Mouse (Mus musculus) hindbrain, postnatal 0 days (tissue): ENCODE measurements around the gene Lbx1. TPM values are rescaled to one million over a fixed set of nuclear protein-coding genes. Genes with fewer than 3 reads are reported as not detected.
A peak's percentile ranks its signal among the peaks of the same experiment; 100 is the strongest.

ENCODE experiments used
- ATAC-seq: fragments of 200-750 bp; cut with Nextera tagmentation; 2 replicates; pipeline ENCODE4 v1.8.0; 2017; ENCODE audit warnings: mild to moderate bottlenecking, moderate TSS enrichment, moderate library complexity
- DNase-seq: peaks from one replicate; pipeline ENCODE4 v3.0.0-alpha.2; 2015; ENCODE audit warnings: low spot score
- H3K27ac ChIP-seq: fragments of 300-500 bp; sonication (generic); 2 replicates; pipeline ENCODE4 v1.5.1; 2014; ENCODE audit warnings: mild to moderate bottlenecking
- H3K27me3 ChIP-seq: fragments of 300-500 bp; sonication (generic); 2 replicates; pipeline ENCODE4 v1.6.1; 2014; ENCODE audit warnings: low read length, mixed read lengths; ENCODE audit not compliant: insufficient read depth
- H3K36me3 ChIP-seq: fragments of 300-500 bp; sonication (generic); 2 replicates; pipeline ENCODE4 v1.6.1; 2014; ENCODE audit warnings: low read length, mixed read lengths; ENCODE audit not compliant: insufficient read depth
- H3K4me1 ChIP-seq: fragments of 300-500 bp; sonication (generic); 2 replicates; pipeline ENCODE4 v1.6.1; 2014; ENCODE audit warnings: antibody characterized with exemption, low read length, mixed read lengths; ENCODE audit not compliant: insufficient read depth
- H3K4me2 ChIP-seq: fragments of 300-500 bp; sonication (generic); 2 replicates; pipeline ENCODE4 v1.6.1; 2014; ENCODE audit warnings: low read depth, mild to moderate bottlenecking, low read length, moderate library complexity, mixed read lengths
- H3K4me3 ChIP-seq: fragments of 300-500 bp; sonication (generic); 2 replicates; pipeline ENCODE4 v1.5.1; 2014; ENCODE audit warnings: low read length
- H3K9ac ChIP-seq: fragments of 300-500 bp; sonication (generic); replicated peaks from 2 replicates; pipeline ENCODE4 v1.6.1; 2014; ENCODE audit warnings: mild to moderate bottlenecking, low read length, moderate library complexity, mixed read lengths
- H3K9me3 ChIP-seq: fragments of 300-500 bp; sonication (generic); 2 replicates; pipeline ENCODE4 v1.6.1; 2016; ENCODE audit warnings: low read length, mixed read lengths
- CTCF ChIP-seq: IDR thresholded peaks from 2 replicates; pipeline ENCODE4 v1.5.1; 2016; ENCODE audit warnings: antibody characterized with exemption, control low read depth, low read depth
- WGBS: fragments of 180-500 bp; shearing (Covaris S2); extraction: QIAGEN DNeasy Blood & Tissue Kit; methylation state at CpG from one replicate; pipeline ENCODE4 v1.1.7; 2014; 5-methylcytosine and 5-hydroxymethylcytosine counted together
- polyA plus RNA-seq: library from polyadenylated mRNA; unstranded; fragments of >200 nt; fragmentation: Nextera tagmentation; extraction: Ambion mirVana; gene quantifications from 2 replicates; pipeline ENCODE4 v1.2.1, GENCODE M21; 2015
- total RNA-seq: library from RNA; depleted of rRNA; stranded (reverse); fragments of >200 nt; gene quantifications from 2 replicates; pipeline ENCODE4 v1.2.3, GENCODE M21; 2014

Lbx1 gene
- total and polyA plus RNA-seq, 2 experiments from 2014 or later = 9.2 to 27.0 TPM

GRCm38 (mm10) chr19:45230848-45231382 is 4.7 kb downstream of the Lbx1 start:
- under 1% methylated on average over 31 of the region's 51 CpGs for whole genome bisulfite sequencing
- Histone ChIP-seq H3K9me3 (no peaks in the 10 kb centered on the region), H3K36me3 (no peaks in the 10 kb centered on the region), H3K4me2 (peak overlapping the region; percentile 49), H3K4me3 (peak overlapping the region; percentile 39), H3K27ac (peak overlapping the region; percentile 80), H3K9ac (peak overlapping the region; percentile 43), H3K27me3 (peaks cover 69% of the 10 kb centered on the region), H3K4me1 (no peaks in the 10 kb centered on the region)
- ATAC-seq (no peak), DNase-seq (no peak)
- TF ChIP-seq CTCF = no peak

DNA sequence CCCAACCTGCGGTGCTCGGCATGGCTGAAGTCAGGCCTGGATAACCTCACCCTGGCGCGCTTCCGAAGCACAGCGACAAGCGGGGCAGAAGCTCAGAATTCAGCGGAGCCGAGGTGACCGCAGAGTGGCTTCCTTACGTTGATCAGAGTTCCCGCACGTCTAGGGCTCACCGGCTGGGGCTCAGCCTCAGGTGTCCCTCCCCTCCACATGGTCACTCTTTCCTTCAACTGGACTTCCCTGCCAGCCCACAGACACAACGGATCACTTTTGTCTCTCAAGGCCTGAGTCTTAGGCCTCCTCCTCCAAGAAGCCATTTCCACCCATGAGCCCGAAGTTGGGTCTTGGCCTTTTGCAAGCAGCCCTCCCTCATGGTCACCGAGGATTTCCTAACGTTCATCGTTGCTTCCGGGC is 5.4 kb downstream of the Lbx1 start:
- WGBS = 2% methylated on average over 20 of the region's 20 CpGs
- DNase-seq = no peak
- Histone ChIP-seq H3K4me2 (peak overlapping the region; percentile 27; the same call in 1 of the 2 replicates), H3K9me3 (no peaks in the 10 kb centered on the region), H3K4me3 (no peak overlapping the region), H3K9ac (no peak overlapping the region), H3K27ac (peak overlapping the region; percentile 48; the same call in 1 of the 2 replicates), H3K4me1 (no peaks in the 10 kb centered on the region), H3K36me3 (no peaks in the 10 kb centered on the region), H3K27me3 (peaks cover 73% of the 10 kb centered on the region)
- ATAC-seq = no peak
- TF ChIP-seq CTCF = no peak

GRCm38 (mm10) chr19:45229378-45230135 is 6.1 kb downstream of the Lbx1 start:
- Histone ChIP-seq H3K4me1 (no peaks in the 10 kb centered on the region), H3K9me3 (no peaks in the 10 kb centered on the region), H3K27ac (peak overlapping the region; percentile 48; the same call in 1 of the 2 replicates), H3K36me3 (no peaks in the 10 kb centered on the region), H3K9ac (0 out of 2 replicates have a peak overlapping the region, but pooled peaks have one; percentile 3), H3K4me3 (peak overlapping the region; percentile 1; the same call in 1 of the 2 replicates), H3K4me2 (peak overlapping the region; percentile 27), H3K27me3 (peaks cover 73% of the 10 kb centered on the region)
- ATAC-seq = no peak
- DNase-seq = no peak
- 4% methylated on average over 33 of the region's 33 CpGs for WGBS
- no peak for TF ChIP-seq CTCF

- 12% methylated on average over 4 of the region's 4 CpGs for WGBS
- no peak overlapping the region for H3K27ac ChIP-seq
- no peaks in the 10 kb centered on the region for H3K36me3 ChIP-seq
- DNase-seq (no peak), ATAC-seq (no peak)
- no peak overlapping the region for H3K4me3 ChIP-seq
- peak overlapping the region; percentile 27 for H3K4me2 ChIP-seq
- H3K9ac ChIP-seq = no peak overlapping the region
- H3K4me1 ChIP-seq = no peaks in the 10 kb centered on the region
- peaks cover 75% of the 10 kb centered on the region for H3K27me3 ChIP-seq
- TF ChIP-seq CTCF = no peak
- H3K9me3 ChIP-seq = no peaks in the 10 kb centered on the region
Observed at GRCm38 (mm10) chr19:45228781-45229180, 6.8 kb downstream of the Lbx1 start.

GRCm38 (mm10) chr19:45228097-45228496 is 7.5 kb downstream of the Lbx1 start:
- no peak overlapping the region for H3K4me3 ChIP-seq
- 7% methylated on average over 11 of the region's 12 CpGs for WGBS
- no peak for TF ChIP-seq CTCF
- no peaks in the 10 kb centered on the region for H3K4me1 ChIP-seq
- H3K9ac ChIP-seq = no peak overlapping the region
- ATAC-seq (no peak), DNase-seq (no peak)
- no peaks in the 10 kb centered on the region for H3K36me3 ChIP-seq
- no peaks in the 10 kb centered on the region for H3K9me3 ChIP-seq
- H3K27ac ChIP-seq = no peak overlapping the region
- H3K4me2 ChIP-seq = no peak overlapping the region
- peaks cover 72% of the 10 kb centered on the region for H3K27me3 ChIP-seq

- Histone ChIP-seq H3K4me1 (no peaks in the 10 kb centered on the region), H3K9me3 (no peaks in the 10 kb centered on the region), H3K9ac (no peak overlapping the region), H3K36me3 (no peaks in the 10 kb centered on the region), H3K27me3 (peaks cover 76% of the 10 kb centered on the region), H3K4me2 (no peak overlapping the region), H3K4me3 (no peak overlapping the region), H3K27ac (no peak overlapping the region)
- no peak for TF ChIP-seq CTCF
- 7% methylated on average over 1 of the region's 1 CpGs for WGBS
- DNase-seq = no peak
- ATAC-seq = no peak
Observed at GRCm38 (mm10) chr19:45227671-45228070, 7.9 kb downstream of the Lbx1 start.

GRCm38 (mm10) chr19:45227049-45227448 is 8.6 kb downstream of the Lbx1 start:
- Histone ChIP-seq H3K4me3 (no peak overlapping the region), H3K9ac (no peak overlapping the region), H3K27me3 (peaks cover 81% of the 10 kb centered on the region), H3K27ac (no peak overlapping the region), H3K36me3 (no peaks in the 10 kb centered on the region), H3K9me3 (no peaks in the 10 kb centered on the region), H3K4me2 (no peak overlapping the region), H3K4me1 (no peaks in the 10 kb centered on the region)
- 3% methylated on average over 3 of the region's 3 CpGs for WGBS
- DNase-seq (no peak), ATAC-seq (no peak)
- TF ChIP-seq CTCF = no peak
